Mouse (Mus musculus) megakaryocyte progenitor cell, adult 5-6 weeks (primary cell): ENCODE data around the gene Rsad1. TPM values are rescaled to one million over a fixed set of nuclear protein-coding genes. Genes with fewer than 3 reads are reported as not detected.
A peak's percentile ranks its signal among the peaks of the same experiment; 100 is the strongest.

ENCODE experiments used
- ATAC-seq: replicated peaks from 2 replicates; pipeline ENCODE4 v1.8.0; 2016; ENCODE audit warnings: mild to moderate bottlenecking, moderate TSS enrichment, inconsistent platforms; ENCODE audit not compliant: poor library complexity
- total RNA-seq, 2 experiments: library from RNA; stranded (forward) in 1 of 2; stranded (reverse) in 1 of 2; fragments of 157-497, 149-512 nt in 1 of 2; fragments of 200-1000 nt in 1 of 2; gene quantifications; 2 replicates each; pipeline versions ENCODE4 v1.2.3 to v1.2.4; 2015 to 2017

Gene Rsad1
- total RNA-seq (2015) (4.4 and 5.0 TPM in 2 replicates), total RNA-seq (2017) (5.0 and 6.2 TPM in 2 replicates)

DNA sequence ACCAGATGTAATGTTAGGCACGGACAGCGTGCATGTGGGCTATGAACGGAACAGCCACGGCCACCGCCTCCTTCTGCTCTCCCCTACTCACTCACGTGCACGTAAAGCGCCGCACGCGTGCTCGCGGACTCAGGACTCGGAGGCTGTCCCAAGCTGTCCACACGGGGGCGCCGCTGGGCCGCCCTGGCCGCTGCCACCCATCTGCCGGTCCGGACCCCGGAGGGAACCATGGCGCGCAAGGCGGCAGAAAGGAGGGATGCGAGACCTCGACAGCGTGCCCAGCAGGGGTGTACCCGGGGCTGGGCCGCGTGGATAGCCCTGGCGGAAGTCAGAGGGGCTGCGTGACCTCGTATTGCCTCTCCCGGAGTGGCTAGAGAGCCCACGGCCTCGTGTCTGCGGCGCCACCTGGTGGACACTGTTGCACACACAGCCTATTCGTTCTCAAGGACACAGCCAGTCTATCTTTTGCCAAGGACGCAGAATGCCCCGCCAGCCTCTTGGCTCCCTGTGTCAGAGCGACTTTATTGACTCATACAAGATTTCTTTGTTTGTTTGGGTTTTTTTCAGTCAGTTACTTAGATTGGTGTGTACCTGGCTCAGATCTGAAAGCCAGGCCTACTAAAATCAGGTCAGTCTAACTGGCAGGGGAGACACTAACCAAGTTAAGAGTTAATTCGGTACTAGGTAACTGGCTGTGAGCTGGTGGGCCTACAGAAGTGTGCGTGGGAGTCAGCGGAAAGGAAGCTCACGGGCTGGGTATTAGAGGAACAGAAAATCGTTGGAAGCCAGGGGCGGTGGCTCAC lies at the start of gene Rsad1:
Gene Rsad1, minus strand, starts transcription at position 368 of the 803 bp plus-strand sequence.
- ATAC-seq: peak; percentile 88

DNA sequence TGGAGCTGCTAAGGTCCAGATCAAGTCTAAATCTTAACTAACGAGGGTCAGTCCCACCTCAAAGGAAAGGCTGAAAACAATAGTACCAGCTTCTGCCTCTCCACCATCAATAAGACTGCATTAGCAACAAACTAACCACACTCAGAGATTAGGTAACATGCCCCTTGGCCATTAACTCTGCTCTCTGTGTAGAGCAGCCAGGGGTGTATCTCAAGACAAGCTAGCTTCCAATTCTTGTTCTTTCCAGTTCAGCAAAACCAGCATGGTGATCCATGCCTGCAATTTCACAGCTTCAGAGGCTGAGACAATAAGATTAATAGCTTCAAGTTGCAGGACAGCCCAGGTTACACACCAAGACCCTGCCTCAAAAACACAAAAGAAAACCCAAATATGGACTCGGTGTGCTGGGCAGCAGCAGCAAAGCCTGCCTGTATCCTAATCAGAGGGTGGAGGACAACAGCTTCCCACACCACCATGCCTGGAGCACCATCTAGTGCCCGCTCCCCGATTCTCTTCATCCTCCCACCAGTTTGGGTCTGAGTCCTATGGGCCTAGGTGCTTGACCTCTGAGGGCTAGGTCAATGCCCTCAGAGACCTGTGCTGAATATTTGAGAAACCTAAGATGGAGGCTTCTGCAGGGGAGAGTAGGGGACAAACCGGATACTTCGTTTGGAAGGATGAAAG lies 49.5 kb upstream of the Rsad1 start:
- no peak for ATAC-seq

GRCm38 (mm10) chr11:94597319-94597718 lies 48.3 kb upstream of the Rsad1 start:
- ATAC-seq: no peak

DNA sequence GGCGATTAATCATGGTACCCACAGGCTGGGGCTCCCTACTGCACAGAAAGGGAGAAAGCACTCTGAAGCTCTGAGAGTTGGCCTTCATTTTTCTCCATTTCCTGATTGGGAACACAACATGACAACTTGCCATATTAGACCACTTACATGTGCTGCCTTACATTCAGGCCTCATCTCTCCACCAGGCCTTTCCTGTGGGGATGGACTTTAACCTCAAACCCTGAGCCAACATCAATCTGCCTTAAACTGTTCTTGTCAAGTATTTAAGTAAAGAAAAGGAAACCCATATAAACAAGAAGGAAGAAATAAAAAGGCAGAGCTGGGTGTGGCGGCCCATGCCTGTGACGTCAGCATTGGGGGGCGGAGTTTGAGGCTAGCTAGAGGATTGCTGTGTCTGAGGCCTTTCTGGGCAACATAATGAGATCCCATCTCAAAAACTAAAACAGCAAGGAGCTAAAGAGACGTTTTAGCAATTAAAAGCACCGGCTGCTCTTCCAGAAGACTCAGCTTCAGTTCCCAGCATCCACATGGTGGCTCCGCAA lies 47.3 kb upstream of the Rsad1 start:
- ATAC-seq: peak; percentile 82

GRCm38 (mm10) chr11:94587511-94587910 lies 38.5 kb upstream of the Rsad1 start:
- ATAC-seq: no peak

DNA sequence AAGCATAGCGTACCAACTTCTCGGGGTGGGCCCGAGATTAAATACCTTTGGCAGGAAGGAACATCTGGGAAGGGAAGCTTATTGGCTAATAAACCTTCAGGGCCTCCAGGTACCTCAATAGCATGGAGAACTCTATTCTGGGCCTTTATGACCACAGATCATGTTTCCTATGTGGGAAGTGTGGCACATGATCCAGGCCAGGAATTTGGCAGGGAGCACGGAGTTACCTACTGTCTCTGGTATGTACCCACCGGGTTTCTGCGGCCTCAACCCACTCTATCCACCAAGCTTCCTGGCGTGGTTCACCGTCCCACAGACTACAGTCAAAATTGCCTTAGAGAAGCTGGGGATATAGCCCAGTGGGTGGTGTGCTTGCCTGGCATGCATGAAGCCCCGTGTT lies 36.0 kb upstream of the Rsad1 start:
- ATAC-seq: no peak

- no peak for ATAC-seq
Measured at GRCm38 (mm10) chr11:94580111-94580740, 31.2 kb upstream of the Rsad1 start.

- ATAC-seq: no peak
Measured at GRCm38 (mm10) chr11:94576361-94576760, 27.3 kb upstream of the Rsad1 start.

DNA sequence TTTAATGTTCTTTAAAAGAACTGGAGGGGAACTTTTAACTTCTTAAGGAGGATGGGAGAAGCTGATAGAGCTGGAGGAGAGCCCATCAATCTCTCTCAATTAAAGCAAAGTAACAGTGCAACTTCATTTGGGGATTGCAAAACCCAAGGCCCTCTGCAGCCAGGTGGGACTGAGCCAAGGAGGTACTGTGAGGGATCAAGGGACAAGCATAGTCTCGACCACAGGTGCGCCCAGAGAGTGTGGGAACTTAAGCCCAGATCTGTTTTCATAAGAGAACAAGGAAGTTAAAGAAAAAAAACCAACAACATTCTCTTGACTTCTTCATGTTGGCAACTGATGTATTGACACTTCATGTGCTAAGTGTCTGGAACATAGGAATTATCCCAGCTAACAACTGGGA lies 26.0 kb upstream of the Rsad1 start:
- no peak for ATAC-seq

- ATAC-seq: peak; percentile 16; the same call in 1 of the 2 replicates
Measured at GRCm38 (mm10) chr11:94574560-94574959, 25.5 kb upstream of the Rsad1 start.

DNA sequence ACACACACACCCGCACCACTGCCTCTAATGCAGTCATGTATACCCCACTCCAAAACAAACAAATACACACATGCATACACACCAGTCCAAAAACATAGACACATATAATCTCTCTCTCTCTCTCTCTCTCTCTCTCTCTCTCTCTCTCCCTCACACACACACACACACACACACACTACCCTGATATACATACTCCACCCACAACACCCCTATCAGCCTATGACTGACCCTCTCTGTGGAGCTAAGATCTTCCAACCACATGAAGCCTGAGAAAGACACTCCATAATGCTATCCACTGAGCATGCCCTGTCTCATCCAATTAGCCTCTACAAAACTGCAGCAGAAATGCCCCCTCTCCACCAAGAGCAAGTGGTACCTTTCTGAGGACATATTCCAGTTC lies 22.8 kb upstream of the Rsad1 start:
- ATAC-seq: peak; percentile 61; the same call in 1 of the 2 replicates

DNA sequence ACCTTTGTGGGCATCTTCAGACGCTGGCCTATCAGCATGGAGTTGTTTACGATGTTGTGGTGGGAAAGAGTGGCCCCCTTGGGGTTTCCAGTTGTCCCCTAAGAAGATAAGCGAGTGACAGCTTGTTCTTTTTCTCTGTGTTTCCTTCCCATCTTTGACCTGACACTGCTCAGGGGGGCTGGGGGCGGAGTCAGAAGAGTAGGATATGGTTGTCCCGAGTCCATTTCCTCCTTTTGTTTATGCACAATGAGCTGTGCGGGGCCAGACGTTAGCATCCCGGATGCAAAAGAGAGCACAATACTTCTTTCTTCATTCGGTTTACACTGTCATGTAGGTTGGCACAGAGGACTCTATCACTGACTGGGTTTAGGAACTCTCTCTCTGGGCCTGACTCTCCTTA lies 21.6 kb upstream of the Rsad1 start:
- ATAC-seq: no peak

DNA sequence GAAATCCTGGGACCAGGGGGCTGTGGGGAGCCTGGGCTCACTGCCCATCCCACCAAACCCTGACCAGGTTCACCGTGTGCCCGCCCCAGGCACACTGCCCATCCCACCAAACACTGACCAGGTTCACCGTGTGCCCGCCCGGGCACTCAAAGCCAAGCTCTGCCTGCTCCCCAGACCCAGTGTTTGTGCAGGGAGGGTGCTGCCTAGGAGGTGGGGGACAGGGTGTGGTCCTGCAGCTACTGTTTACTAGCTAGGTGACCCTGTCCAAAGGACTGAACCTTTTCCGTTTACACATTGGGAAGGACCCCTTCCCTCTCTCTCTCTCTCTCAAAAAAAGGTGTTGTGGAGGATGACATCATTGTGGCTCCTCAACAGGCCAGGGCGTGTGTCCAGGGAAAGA lies 18.3 kb upstream of the Rsad1 start:
- ATAC-seq: no peak

DNA sequence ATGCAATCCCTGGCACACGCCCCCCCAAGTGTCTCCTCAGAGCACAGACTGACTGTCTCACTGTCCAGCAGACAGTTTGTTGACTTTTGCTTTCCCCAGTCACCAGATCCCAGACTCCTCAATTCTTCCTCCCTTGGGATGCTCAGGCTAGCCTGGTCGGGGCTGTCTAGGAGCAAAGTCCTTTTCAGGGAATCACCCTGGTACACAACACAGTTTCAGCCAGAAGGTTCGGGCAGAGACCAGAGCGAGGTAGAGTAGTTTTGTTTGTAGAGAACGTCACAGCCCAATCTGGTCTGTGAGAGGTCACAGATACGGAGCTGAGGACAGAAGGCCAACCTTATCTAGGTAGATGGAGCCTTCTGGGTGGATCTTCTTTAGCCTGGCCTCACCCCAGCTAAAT lies 17.5 kb upstream of the Rsad1 start:
- no peak for ATAC-seq

DNA sequence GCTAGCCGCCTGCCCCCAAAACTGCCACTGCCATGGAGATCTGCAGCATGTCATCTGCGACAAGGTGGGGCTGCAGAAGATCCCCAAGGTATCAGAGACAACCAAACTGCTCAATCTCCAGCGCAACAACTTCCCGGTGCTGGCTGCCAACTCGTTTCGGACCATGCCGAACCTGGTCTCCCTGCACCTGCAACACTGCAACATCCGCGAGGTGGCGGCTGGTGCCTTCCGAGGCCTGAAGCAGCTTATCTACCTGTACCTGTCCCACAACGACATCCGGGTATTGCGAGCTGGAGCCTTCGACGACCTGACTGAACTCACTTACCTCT lies 16.1 kb upstream of the Rsad1 start:
- no peak for ATAC-seq

- ATAC-seq: peak; percentile 83
Measured at GRCm38 (mm10) chr11:94564437-94565150, 15.5 kb upstream of the Rsad1 start, which contains the start of gene Chad. Chad (plus strand) TSS chr11:94565047.

DNA sequence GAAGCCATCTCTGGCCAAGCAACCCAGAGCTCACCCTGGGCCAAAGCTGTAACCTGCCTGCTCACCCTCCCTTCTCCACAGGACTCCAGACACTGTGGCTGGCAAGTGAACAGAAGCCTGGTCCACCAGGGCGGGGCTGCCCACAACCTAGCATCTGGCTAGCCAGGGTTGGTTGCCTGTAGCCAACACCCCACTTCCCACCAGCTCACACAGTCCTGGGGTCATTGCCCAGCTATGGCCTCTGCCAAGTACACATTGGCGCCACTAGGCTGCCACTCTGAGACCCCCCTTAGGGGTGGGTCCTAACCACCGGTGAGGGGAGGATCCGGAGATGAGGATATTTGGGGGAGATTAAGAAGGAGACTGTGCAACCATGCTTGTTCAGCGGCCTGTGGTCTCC lies 14.8 kb upstream of the Rsad1 start:
- ATAC-seq: peak; percentile 46

- no peak for ATAC-seq
Measured at GRCm38 (mm10) chr11:94563383-94563782, 14.3 kb upstream of the Rsad1 start.

DNA sequence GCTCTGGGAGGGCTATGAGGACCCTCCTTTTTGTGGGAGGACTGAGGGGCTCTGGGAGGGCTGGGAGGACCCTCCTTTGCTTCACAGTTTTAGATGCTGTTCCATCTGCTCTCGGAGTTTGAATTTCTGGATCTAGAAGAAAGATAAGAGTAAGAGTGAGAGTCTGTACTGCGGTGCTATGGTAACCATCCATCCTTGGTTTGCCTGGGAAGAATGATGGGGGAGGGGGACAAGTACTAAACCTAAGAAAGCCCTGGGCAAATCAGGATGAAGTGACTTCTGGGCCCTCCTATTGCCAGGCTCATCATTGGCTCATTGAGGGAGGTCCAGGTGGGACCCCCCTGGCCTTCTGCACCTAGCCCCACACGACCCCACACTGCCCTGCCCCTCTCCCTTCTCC lies 9.2 kb upstream of the Rsad1 start:
- ATAC-seq: no peak

DNA sequence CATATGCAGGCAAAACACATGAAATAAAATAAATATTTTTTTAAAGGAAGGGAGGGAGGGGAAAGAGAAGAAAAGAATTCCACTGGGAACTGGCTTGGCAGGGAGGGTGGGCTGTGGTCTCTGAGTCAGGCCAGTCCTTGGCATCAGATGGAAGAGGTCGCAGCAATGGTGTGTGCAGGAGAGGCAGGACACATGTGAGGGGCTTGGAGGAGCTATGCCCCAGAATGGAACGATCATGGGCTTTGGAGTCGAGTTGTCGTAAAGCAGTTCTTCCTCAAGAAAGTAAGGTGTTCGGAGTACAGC lies 1.3 kb upstream of the Rsad1 start:
- ATAC-seq: no peak
